Mouse (Mus musculus): ENCODE data around the gene Tmem25. TPM values are rescaled to one million over a fixed set of nuclear protein-coding genes. Genes with fewer than 3 reads are reported as not detected.

Tmem25 gene
- polyA plus RNA-seq (2014; fragmentation: Illumina TruSeq; extraction: RNeasy Lipid Tissue Mini Kit (QIAGEN cat#74804); ENCODE audit: low read depth, low replicate concordance), result 0.15 TPM

DNA sequence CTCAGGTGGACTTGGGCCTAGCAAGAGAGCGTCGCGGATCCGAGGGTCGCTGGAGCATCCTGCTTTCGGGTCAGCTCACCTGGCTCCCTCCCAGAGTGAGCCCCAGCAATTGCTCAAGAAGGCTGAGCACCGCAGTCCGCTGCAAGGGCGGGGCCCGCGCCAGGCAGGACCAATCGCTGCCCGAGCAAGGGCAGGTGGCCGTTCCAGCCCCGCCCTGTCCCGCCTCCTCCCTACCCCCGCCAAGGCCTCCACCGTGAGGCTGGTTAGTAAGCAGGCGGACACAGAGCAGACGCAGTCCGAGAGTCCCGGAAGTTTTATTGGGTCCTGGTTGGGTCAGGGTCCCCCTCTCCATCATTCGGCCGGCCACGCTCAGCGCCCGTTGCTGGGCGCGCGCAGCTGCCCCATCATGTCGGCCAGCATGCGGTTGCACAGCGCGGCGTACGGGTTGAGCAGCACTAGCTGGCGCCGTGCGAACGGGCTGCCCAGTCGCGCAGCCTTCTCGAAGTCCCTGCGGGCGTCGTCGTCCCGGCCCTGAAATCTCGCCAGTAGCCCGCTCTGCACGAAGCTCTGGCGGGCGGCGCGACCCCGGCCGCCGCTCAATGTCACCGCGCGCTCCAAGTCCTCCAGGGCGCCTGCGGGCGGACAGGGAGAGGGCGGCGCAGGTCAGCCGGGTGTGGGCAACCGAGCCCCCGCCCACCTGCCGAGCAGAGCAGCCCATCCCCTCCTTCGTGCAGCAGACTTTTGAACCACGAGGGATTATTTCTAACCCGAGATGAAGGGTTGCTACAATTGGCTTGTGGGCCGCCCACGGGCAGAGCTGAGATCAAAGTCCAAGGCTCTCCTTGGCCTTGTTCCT, at the start of gene Tmem25:
Gene Tmem25 (minus strand): TSS at position 206 of the 856 bp plus-strand sequence.

DNA sequence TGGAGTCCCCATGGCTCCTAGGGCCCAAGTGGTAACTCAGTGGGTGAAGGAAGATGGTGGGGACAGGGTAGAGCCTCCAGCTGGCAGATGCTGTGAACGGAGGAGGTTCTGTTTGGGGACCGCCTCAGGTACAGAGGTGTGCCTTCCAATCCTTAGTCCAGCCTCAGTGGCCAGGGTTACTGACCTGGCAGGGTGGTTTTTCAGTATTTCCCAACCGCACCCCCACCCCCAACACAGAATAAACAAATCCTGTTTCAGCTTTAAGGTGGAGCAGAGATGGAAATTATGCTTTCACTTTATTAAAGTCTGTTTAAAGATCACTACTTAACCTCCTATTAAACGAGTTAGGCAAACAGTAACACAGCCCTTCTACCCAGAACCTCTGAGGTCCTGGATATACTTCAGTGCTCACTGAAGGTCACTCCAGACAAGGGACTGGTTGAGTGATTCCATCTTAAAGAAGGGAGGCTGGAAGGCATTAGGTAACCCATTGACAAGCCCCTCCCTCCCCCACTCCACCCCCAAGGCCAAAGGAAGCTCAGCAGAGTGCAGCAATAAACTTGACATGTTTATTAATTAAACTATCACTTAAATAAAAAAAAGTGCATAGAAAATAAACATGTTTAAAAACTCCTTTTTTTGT, 3.8 kb upstream of the Tmem25 start, which contains the start of gene Ttc36:
Gene Ttc36 (minus strand): TSS at position 265 of the 643 bp plus-strand sequence.

DNA sequence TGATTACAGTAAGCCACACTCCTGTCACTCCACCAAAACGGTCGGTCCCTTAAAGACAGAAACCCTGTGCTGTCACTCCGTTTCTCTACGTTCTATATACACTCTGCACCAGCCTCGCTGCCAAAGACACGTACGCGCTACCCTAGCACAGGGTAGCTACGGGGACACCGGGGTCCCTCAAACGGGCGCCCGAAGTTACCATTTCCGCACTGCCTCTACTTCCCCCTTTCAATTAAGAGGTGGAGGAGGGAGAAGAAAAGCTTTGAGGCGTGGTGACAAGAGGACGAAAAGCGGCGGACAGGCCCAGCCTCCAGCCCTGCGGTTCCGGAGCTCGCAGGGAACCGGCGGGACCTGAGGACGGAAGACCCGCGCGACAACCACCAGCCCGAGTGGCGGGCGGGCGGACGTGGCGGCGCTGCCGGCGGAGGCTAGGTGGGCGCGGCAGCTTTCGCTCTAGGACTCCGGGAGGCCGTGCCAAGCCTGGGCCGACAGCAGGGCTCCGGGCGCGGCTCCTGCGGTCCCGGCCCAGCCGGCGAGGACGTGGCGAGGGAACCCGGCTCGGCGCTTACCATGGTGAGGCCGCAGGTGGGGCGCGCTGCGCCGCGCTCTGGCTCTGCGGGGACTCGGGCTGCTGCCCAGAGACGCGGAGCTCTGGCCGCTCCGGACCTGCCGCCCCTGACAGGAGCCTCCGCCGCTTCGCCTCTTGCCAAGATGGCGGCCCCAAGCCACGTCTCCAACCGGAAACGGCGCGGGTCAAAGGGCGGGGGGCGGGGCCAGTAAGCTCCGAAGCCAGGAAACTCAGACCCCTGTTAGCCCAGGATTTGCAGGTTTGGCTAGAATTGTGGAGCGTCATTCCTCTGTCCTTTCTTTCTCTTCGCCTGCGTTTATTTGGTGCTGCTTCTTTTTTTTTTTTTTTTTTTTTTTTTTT, 31.7 kb downstream of the Tmem25 start, which contains the start of the genes Arcn1 and Ift46:
Gene Arcn1 (minus strand): TSS at position 745 of the 928 bp plus-strand sequence.
Gene Ift46 (plus strand): TSS at position 808 of the 928 bp plus-strand sequence.

Other genes with a start within 250 kb of the Tmem25 start
- gene Cxcr5, start 237.4 kb downstream of the Tmem25 start, polyA plus RNA-seq (2014; fragmentation: Illumina TruSeq; extraction: RNeasy Lipid Tissue Mini Kit (QIAGEN cat#74804); ENCODE audit: low read depth, low replicate concordance), result 13.8 TPM
- gene Ddx6, start 194.4 kb downstream of the Tmem25 start, polyA plus RNA-seq (2014; fragmentation: Illumina TruSeq; extraction: RNeasy Lipid Tissue Mini Kit (QIAGEN cat#74804); ENCODE audit: low read depth, low replicate concordance), result 68.4 TPM
- gene Treh, start 126.1 kb downstream of the Tmem25 start, polyA plus RNA-seq (2014; fragmentation: Illumina TruSeq; extraction: RNeasy Lipid Tissue Mini Kit (QIAGEN cat#74804); ENCODE audit: low read depth, low replicate concordance), result not detected
- gene Phldb1, start 64.1 kb downstream of the Tmem25 start, polyA plus RNA-seq (2014; fragmentation: Illumina TruSeq; extraction: RNeasy Lipid Tissue Mini Kit (QIAGEN cat#74804); ENCODE audit: low read depth, low replicate concordance), result 0.13 TPM
- gene Arcn1, start 31.5 kb downstream of the Tmem25 start, polyA plus RNA-seq (2014; fragmentation: Illumina TruSeq; extraction: RNeasy Lipid Tissue Mini Kit (QIAGEN cat#74804); ENCODE audit: low read depth, low replicate concordance), result 120 TPM
- 95.7 TPM for gene Ift46, start 31.4 kb downstream of the Tmem25 start, polyA plus RNA-seq (2014; fragmentation: Illumina TruSeq; extraction: RNeasy Lipid Tissue Mini Kit (QIAGEN cat#74804); ENCODE audit: low read depth, low replicate concordance)
- not detected for gene Ttc36, start 3.8 kb upstream of the Tmem25 start, polyA plus RNA-seq (2014; fragmentation: Illumina TruSeq; extraction: RNeasy Lipid Tissue Mini Kit (QIAGEN cat#74804); ENCODE audit: low read depth, low replicate concordance)
- gene Kmt2a, start 82.0 kb upstream of the Tmem25 start, polyA plus RNA-seq (2014; fragmentation: Illumina TruSeq; extraction: RNeasy Lipid Tissue Mini Kit (QIAGEN cat#74804); ENCODE audit: low read depth, low replicate concordance), result 6.7 TPM
- 120 TPM for gene Atp5l, start 121.4 kb upstream of the Tmem25 start, polyA plus RNA-seq (2014; fragmentation: Illumina TruSeq; extraction: RNeasy Lipid Tissue Mini Kit (QIAGEN cat#74804); ENCODE audit: low read depth, low replicate concordance)
- 46.0 TPM for gene Ube4a, start 166.3 kb upstream of the Tmem25 start, polyA plus RNA-seq (2014; fragmentation: Illumina TruSeq; extraction: RNeasy Lipid Tissue Mini Kit (QIAGEN cat#74804); ENCODE audit: low read depth, low replicate concordance)
- 0.28 TPM for gene Cd3g, start 181.1 kb upstream of the Tmem25 start, polyA plus RNA-seq (2014; fragmentation: Illumina TruSeq; extraction: RNeasy Lipid Tissue Mini Kit (QIAGEN cat#74804); ENCODE audit: low read depth, low replicate concordance)
- gene Cd3d, start 182.5 kb upstream of the Tmem25 start, polyA plus RNA-seq (2014; fragmentation: Illumina TruSeq; extraction: RNeasy Lipid Tissue Mini Kit (QIAGEN cat#74804); ENCODE audit: low read depth, low replicate concordance), result 8.4 TPM
- gene Cd3e, start 210.3 kb upstream of the Tmem25 start, polyA plus RNA-seq (2014; fragmentation: Illumina TruSeq; extraction: RNeasy Lipid Tissue Mini Kit (QIAGEN cat#74804); ENCODE audit: low read depth, low replicate concordance), result 0.52 TPM
- 0.55 TPM for gene Mpzl2, start 240.5 kb upstream of the Tmem25 start, polyA plus RNA-seq (2014; fragmentation: Illumina TruSeq; extraction: RNeasy Lipid Tissue Mini Kit (QIAGEN cat#74804); ENCODE audit: low read depth, low replicate concordance)

All from testis, adult 10 weeks (tissue).